Mouse (Mus musculus): Measurements from ENCODE around the gene Gm10260.

GRCm38 (mm10) chr13:97781637-97782036 lies 21.2 kb upstream of the Gm10260 start:
- TF ChIP-seq CTCF (IDR thresholded peaks at IDR 0.05; ENCODE audit: low read depth, low read length) (no peak), POLR2A (IDR thresholded peaks at IDR 0.05; ENCODE audit: extremely low read depth, insufficient read depth, low read length) (no peak)
